Mouse (Mus musculus): ENCODE measurements around the gene Ugt1a2.

DNA sequence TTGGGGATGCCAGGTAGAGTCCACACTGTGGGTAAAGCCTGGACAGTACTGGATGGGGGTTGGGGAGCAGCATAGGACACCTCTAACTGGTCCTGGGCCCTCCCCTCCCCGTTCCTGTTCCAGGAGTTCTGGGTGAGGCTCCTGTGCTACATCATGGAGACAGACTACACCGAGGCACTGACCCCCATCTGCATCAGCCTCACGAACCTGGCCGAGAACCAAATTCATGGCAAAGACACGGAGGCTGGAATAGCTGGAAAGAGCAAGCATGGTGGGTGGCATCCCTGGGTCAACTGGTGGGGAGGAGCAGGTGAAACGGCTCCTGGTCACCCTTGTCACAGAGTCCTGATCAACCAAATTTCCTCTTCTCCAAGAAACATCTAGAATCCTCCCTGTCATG lies 38.4 kb downstream of the Ugt1a2 start:
- no peak for TF ChIP-seq POLR2A (IDR thresholded peaks at IDR 0.05; ENCODE audit: borderline replicate concordance, low read depth, low read length)
- TF ChIP-seq CTCF (IDR thresholded peaks at IDR 0.05; ENCODE audit: low read depth, low read length), result no peak
